Mouse (Mus musculus): ENCODE data around the gene Olfr787. TPM values are rescaled to one million over a fixed set of nuclear protein-coding genes. Genes with fewer than 3 reads are reported as not detected.

Olfr787 gene
- polyA plus RNA-seq (2015; fragmentation: Nextera tagmentation; extraction: Ambion mirVana) = not detected in 2 replicates

- no peaks in the 10 kb centered on the region for H3K36me3 ChIP-seq (ENCODE audit: poor library complexity, severe bottlenecking)
These were observed at the start of gene Olfr787 for GRCm38 (mm10) chr10:129461562-129461961. TSS of gene Olfr787 (plus strand) at chr10:129461862.

GRCm38 (mm10) chr10:129427006-129427405 is 34.7 kb upstream of the Olfr787 start, which contains the start of gene Olfr786:
TSS of gene Olfr786 (plus strand) at chr10:129427306.
- H3K4me1 ChIP-seq = no peaks in the 10 kb centered on the region
- H3K9me3 ChIP-seq (replicated peaks) = no peaks in the 10 kb centered on the region
- no peak within 1 kb of the TSS for H3K4me3 ChIP-seq
- no peak for ATAC-seq
- H3K27ac ChIP-seq = no peak within 1 kb of the TSS
- H3K27me3 ChIP-seq = no peaks in the 10 kb centered on the region
- H3K36me3 ChIP-seq (ENCODE audit: poor library complexity, severe bottlenecking) = no peaks in the 10 kb centered on the region
- no peak within 1 kb of the TSS for H3K9ac ChIP-seq
- H3K4me2 ChIP-seq = no peak within 1 kb of the TSS

More at GRCm38 (mm10) chr10:129461562-129461961, at the start of gene Olfr787:
- Histone ChIP-seq H3K27ac (no peak within 1 kb of the TSS), H3K4me1 (no peaks in the 10 kb centered on the region), H3K9me3 (replicated peaks) (no peaks in the 10 kb centered on the region), H3K4me3 (no peak within 1 kb of the TSS), H3K4me2 (no peak within 1 kb of the TSS), H3K9ac (no peak within 1 kb of the TSS), H3K27me3 (no peaks in the 10 kb centered on the region)
- 85% methylated on average over 3 of the region's 3 CpGs for WGBS
- ATAC-seq = no peak

GRCm38 (mm10) chr10:129470698-129471097 is 9.0 kb downstream of the Olfr787 start, which contains the start of gene Olfr788:
TSS of gene Olfr788 (plus strand) at chr10:129470998.
- Histone ChIP-seq H3K36me3 (ENCODE audit: poor library complexity, severe bottlenecking) (no peaks in the 10 kb centered on the region), H3K9me3 (replicated peaks) (no peaks in the 10 kb centered on the region), H3K4me3 (no peak within 1 kb of the TSS), H3K9ac (no peak within 1 kb of the TSS), H3K27ac (no peak within 1 kb of the TSS), H3K27me3 (no peaks in the 10 kb centered on the region), H3K4me1 (no peaks in the 10 kb centered on the region), H3K4me2 (no peak within 1 kb of the TSS)
- no peak for ATAC-seq

- H3K4me3 ChIP-seq = no peak overlapping the region
- H3K4me2 ChIP-seq = no peak overlapping the region
- no peaks in the 10 kb centered on the region for H3K36me3 ChIP-seq (ENCODE audit: poor library complexity, severe bottlenecking)
- no peak for ATAC-seq
- H3K27ac ChIP-seq = no peak overlapping the region
- no peak overlapping the region for H3K9ac ChIP-seq
- no peaks in the 10 kb centered on the region for H3K9me3 ChIP-seq (replicated peaks)
- WGBS = 45% methylated on average over 2 of the region's 2 CpGs
- no peaks in the 10 kb centered on the region for H3K27me3 ChIP-seq
- no peaks in the 10 kb centered on the region for H3K4me1 ChIP-seq
These were observed 11.6 kb downstream of the Olfr787 start for GRCm38 (mm10) chr10:129473256-129473655.

DNA sequence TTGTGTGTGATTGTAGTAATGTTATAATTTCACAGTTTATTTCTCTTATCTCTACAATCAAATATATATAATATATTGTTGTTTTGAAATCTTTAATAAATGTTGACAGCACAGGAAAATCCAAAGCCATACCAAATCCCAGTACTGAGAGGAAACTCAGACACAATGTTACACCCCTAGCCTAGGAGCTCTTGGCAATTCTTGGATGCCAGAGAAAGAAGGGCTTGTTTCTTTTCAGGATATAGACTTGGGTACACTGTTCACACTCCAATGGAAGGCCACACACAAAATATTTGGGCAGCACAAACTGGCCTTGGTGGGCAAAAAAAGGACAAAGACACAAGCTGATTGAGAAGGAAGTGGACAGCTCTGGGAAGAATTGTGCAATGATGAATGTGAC is 12.1 kb downstream of the Olfr787 start:
- Histone ChIP-seq H3K9me3 (replicated peaks) (no peaks in the 10 kb centered on the region), H3K9ac (no peak overlapping the region), H3K4me1 (no peaks in the 10 kb centered on the region), H3K4me2 (no peak overlapping the region), H3K27ac (no peak overlapping the region), H3K27me3 (no peaks in the 10 kb centered on the region), H3K36me3 (ENCODE audit: poor library complexity, severe bottlenecking) (no peaks in the 10 kb centered on the region), H3K4me3 (no peak overlapping the region)
- no peak for ATAC-seq

GRCm38 (mm10) chr10:129484452-129484851 is 22.8 kb downstream of the Olfr787 start, which contains the start of gene Olfr789:
TSS of gene Olfr789 (plus strand) at chr10:129484752.
- H3K27me3 ChIP-seq = no peaks in the 10 kb centered on the region
- no peaks in the 10 kb centered on the region for H3K4me1 ChIP-seq
- ATAC-seq = no peak
- no peak within 1 kb of the TSS for H3K27ac ChIP-seq
- WGBS = 68% methylated on average over 2 of the region's 2 CpGs
- no peaks in the 10 kb centered on the region for H3K9me3 ChIP-seq (replicated peaks)
- H3K4me3 ChIP-seq = no peak within 1 kb of the TSS
- H3K4me2 ChIP-seq = no peak within 1 kb of the TSS
- H3K36me3 ChIP-seq (ENCODE audit: poor library complexity, severe bottlenecking) = no peaks in the 10 kb centered on the region
- H3K9ac ChIP-seq = no peak within 1 kb of the TSS

DNA sequence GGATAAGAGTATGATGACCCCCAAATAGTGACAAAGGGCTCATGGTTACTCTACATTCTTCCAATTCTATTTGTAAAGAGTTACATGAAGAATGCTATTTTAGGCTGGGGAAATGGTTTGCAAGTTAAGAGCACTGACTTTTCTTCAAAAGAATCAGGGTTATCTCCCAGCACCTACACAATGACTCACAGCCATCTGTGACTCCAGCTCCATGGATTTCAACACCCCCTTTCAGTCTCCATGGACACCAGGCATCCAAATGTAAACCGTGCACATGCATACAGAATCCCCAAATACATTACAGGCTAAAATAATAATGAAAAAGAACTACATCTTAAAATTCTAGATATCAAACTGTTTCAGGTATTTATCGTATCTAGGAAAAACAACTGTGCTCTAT is 28.4 kb downstream of the Olfr787 start:
- H3K4me1 ChIP-seq = no peaks in the 10 kb centered on the region
- H3K9me3 ChIP-seq (replicated peaks) = no peaks in the 10 kb centered on the region
- H3K4me3 ChIP-seq = no peak overlapping the region
- H3K36me3 ChIP-seq (ENCODE audit: poor library complexity, severe bottlenecking) = no peaks in the 10 kb centered on the region
- H3K4me2 ChIP-seq = no peak overlapping the region
- no peak overlapping the region for H3K9ac ChIP-seq
- H3K27ac ChIP-seq = no peak overlapping the region
- WGBS = 80% methylated on average over 2 of the region's 2 CpGs
- no peaks in the 10 kb centered on the region for H3K27me3 ChIP-seq
- ATAC-seq = no peak

GRCm38 (mm10) chr10:129498192-129498591 is 36.5 kb downstream of the Olfr787 start, which contains the start of gene Olfr790:
TSS of gene Olfr790 (plus strand) at chr10:129498492.
- H3K4me1 ChIP-seq = no peaks in the 10 kb centered on the region
- no peaks in the 10 kb centered on the region for H3K36me3 ChIP-seq (ENCODE audit: poor library complexity, severe bottlenecking)
- no peaks in the 10 kb centered on the region for H3K9me3 ChIP-seq (replicated peaks)
- no peaks in the 10 kb centered on the region for H3K27me3 ChIP-seq
- no peak within 1 kb of the TSS for H3K4me3 ChIP-seq
- H3K9ac ChIP-seq = no peak within 1 kb of the TSS
- H3K27ac ChIP-seq = no peak within 1 kb of the TSS
- H3K4me2 ChIP-seq = no peak within 1 kb of the TSS
- no peak for ATAC-seq

Other genes starting within 250 kb of the Olfr787 start
- gene Olfr774, start 225.7 kb upstream of the Olfr787 start, polyA plus RNA-seq (2015; fragmentation: Nextera tagmentation; extraction: Ambion mirVana) = not detected in 2 replicates
- gene Olfr775, start 213.4 kb upstream of the Olfr787 start, polyA plus RNA-seq (2015; fragmentation: Nextera tagmentation; extraction: Ambion mirVana) = not detected in 2 replicates
- not detected in 2 replicates for gene Olfr776, start 202.7 kb upstream of the Olfr787 start, polyA plus RNA-seq (2015; fragmentation: Nextera tagmentation; extraction: Ambion mirVana)
- gene Olfr777, start 190.4 kb upstream of the Olfr787 start, polyA plus RNA-seq (2015; fragmentation: Nextera tagmentation; extraction: Ambion mirVana) = not detected in 2 replicates
- not detected in 2 replicates for gene Olfr780, start 143.7 kb upstream of the Olfr787 start, polyA plus RNA-seq (2015; fragmentation: Nextera tagmentation; extraction: Ambion mirVana)
- gene Olfr781, start 133.0 kb upstream of the Olfr787 start, polyA plus RNA-seq (2015; fragmentation: Nextera tagmentation; extraction: Ambion mirVana) = not detected in 2 replicates
- not detected in 2 replicates for gene Olfr782, start 113.0 kb upstream of the Olfr787 start, polyA plus RNA-seq (2015; fragmentation: Nextera tagmentation; extraction: Ambion mirVana)
- 0.05 and 0.08 TPM in 2 replicates for gene Olfr784, start 77.8 kb upstream of the Olfr787 start, polyA plus RNA-seq (2015; fragmentation: Nextera tagmentation; extraction: Ambion mirVana)
- not detected in 2 replicates for gene Olfr785, start 56.4 kb upstream of the Olfr787 start, polyA plus RNA-seq (2015; fragmentation: Nextera tagmentation; extraction: Ambion mirVana)
- gene Olfr786, start 34.6 kb upstream of the Olfr787 start, polyA plus RNA-seq (2015; fragmentation: Nextera tagmentation; extraction: Ambion mirVana) = not detected in 2 replicates
- not detected in 2 replicates for gene Olfr788, start 9.1 kb downstream of the Olfr787 start, polyA plus RNA-seq (2015; fragmentation: Nextera tagmentation; extraction: Ambion mirVana)
- gene Olfr789, start 22.9 kb downstream of the Olfr787 start, polyA plus RNA-seq (2015; fragmentation: Nextera tagmentation; extraction: Ambion mirVana) = not detected in 2 replicates
- gene Olfr790, start 36.6 kb downstream of the Olfr787 start, polyA plus RNA-seq (2015; fragmentation: Nextera tagmentation; extraction: Ambion mirVana) = not detected in 2 replicates
- gene Olfr791, start 59.9 kb downstream of the Olfr787 start, polyA plus RNA-seq (2015; fragmentation: Nextera tagmentation; extraction: Ambion mirVana) = not detected in 2 replicates
- not detected in 2 replicates for gene Olfr792, start 77.3 kb downstream of the Olfr787 start, polyA plus RNA-seq (2015; fragmentation: Nextera tagmentation; extraction: Ambion mirVana)
- not detected in 2 replicates for gene Olfr794, start 105.8 kb downstream of the Olfr787 start, polyA plus RNA-seq (2015; fragmentation: Nextera tagmentation; extraction: Ambion mirVana)
- not detected in 2 replicates for gene Olfr796, start 150.7 kb downstream of the Olfr787 start, polyA plus RNA-seq (2015; fragmentation: Nextera tagmentation; extraction: Ambion mirVana)
- gene Olfr798, start 166.1 kb downstream of the Olfr787 start, polyA plus RNA-seq (2015; fragmentation: Nextera tagmentation; extraction: Ambion mirVana) = not detected in 2 replicates
- gene Olfr799, start 175.6 kb downstream of the Olfr787 start, polyA plus RNA-seq (2015; fragmentation: Nextera tagmentation; extraction: Ambion mirVana) = not detected in 2 replicates
- not detected in 2 replicates for gene Olfr800, start 195.8 kb downstream of the Olfr787 start, polyA plus RNA-seq (2015; fragmentation: Nextera tagmentation; extraction: Ambion mirVana)
- gene Olfr801, start 212.0 kb downstream of the Olfr787 start, polyA plus RNA-seq (2015; fragmentation: Nextera tagmentation; extraction: Ambion mirVana) = not detected in 2 replicates
- not detected in 2 replicates for gene Olfr802, start 226.3 kb downstream of the Olfr787 start, polyA plus RNA-seq (2015; fragmentation: Nextera tagmentation; extraction: Ambion mirVana)
- gene Olfr803, start 232.4 kb downstream of the Olfr787 start, polyA plus RNA-seq (2015; fragmentation: Nextera tagmentation; extraction: Ambion mirVana) = not detected in 2 replicates
- gene Olfr804, start 241.3 kb downstream of the Olfr787 start, polyA plus RNA-seq (2015; fragmentation: Nextera tagmentation; extraction: Ambion mirVana) = not detected in 2 replicates